Mouse (Mus musculus): Measurements from ENCODE around the gene Hist2h2ac.
"Not testable (repeated sequence)": the region's sequence is repeated elsewhere in the genome, so short reads cannot be mapped to it uniquely, and the experiment has no call there.

The Hist2h2ac gene

DNA sequence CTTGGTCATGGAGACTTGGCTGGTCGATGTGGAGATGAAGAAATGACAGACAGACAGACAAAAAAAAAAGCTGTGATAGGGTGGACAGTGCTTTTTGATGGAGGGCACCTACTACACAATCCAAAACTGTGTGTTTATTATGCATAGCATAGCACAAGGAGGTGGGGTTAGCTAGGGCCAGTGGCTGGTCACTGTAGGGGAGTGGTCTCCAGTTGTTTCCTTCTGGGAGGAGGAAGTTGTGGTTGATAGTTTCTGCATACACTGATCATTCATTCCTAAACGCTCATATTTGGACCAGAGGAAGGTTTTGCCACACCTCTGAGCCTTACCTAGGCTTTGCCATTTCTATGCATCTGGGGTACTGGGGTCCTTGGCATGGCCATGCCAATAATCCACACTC is 9.7 kb upstream of the Hist2h2ac start:
- no peak for DNase-seq (ENCODE audit: extremely low spot score, low spot score)

DNA sequence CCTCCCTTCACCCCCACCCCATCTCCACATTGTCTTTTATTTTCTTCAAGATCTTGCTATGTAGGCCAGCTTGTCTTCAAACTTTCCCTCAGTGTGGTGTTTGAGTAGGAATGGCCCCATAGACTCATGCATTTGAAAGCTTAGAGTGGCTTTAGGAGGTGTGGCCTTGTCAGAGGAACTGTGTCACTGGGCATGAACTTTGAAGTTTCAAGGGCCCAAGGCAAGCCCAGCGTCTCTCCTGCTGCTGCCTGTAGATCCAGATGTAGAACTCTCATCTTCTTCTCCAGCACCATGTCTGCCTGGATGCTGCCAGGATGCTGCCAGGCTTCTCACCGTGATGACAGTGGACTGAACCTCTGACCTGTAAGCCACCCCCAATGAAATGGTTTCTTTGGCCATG is 8.1 kb upstream of the Hist2h2ac start:
- no peak for DNase-seq (ENCODE audit: extremely low spot score, low spot score)

DNA sequence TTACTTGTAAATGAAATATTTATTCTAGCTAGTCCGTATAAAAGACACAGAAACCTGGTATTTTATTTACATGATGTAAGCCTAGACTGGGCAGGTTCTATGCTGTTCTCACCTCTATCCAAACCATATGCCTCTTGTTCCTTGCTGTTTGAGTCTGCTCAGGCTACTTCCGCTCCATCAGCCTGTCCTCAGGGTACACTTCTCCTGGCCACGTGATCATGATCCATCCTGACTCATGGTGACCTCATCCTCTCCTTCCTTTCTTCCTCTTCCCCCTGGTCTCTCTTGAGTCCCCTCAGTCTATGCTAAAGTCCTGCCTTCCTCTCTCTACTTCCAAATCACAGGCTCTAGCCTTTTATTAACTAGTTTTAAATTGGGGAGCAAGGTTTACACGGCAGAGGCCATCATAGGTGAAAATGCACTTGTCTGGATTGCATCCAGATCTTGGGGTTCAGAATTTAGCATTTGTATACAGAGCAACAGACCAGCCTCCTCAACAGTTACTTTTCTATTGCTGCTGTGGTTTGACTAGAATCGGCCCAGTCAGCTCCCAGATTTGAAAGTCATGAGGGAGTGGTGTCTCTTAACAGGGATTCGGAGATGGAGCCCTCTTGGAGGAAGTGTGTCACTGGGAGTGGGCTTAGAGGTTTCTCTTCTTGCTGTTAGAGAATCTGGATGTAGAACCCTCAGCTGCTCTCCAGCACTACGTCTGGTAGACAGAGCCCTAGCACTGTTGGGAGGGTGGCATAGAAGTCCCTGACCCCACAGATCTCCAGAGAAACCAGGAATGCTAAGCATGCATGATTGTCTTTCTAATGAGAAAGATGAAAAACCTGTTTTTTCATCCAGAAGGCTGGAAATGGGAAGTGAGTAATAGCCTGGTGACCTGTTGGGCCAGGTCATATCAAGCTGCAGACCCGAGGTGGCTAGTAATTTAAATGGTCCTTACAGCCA is 6.3 kb upstream of the Hist2h2ac start:
- no peak for DNase-seq (ENCODE audit: extremely low spot score, low spot score)

DNA sequence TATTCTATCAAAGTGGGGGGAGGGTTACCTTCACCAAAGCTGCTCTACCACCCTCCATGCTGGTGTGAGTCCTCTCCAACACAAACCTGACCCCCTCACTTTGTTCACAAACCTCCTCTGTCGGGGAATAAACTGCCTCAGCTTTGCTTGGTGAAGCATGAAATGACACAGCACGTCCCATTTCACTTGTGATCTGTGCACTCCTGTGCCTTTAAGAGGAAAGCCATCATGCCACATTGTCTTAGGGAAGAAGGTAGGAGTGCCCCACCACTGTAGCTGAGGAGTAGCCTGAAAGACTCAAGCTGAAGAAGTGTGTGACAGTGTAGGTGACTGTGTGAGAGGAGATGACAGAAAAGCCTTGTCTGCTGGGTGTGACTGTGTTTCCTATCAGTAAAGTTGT is 4.7 kb upstream of the Hist2h2ac start:
- no peak for DNase-seq (ENCODE audit: extremely low spot score, low spot score)

DNA sequence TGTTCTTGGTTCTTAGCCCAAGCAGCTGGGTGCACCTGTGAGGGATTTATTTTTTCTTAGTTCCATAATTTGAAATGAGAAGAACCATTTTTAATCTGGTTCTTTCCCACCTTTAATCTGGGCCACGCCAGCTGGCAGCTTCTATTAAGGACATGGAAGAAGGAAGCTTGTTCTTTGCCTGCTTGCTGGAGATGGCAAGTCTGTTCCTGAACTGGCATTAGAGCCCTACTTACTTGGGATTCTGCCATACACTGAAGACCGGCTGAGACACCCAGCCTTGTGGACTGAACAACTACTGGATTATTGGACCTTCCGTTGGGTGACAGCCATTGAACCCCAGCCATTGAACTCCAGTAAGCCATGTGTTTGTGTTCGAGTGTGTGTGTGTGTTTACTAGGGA is 2.1 kb upstream of the Hist2h2ac start:
- no peak for DNase-seq (ENCODE audit: extremely low spot score, low spot score)

DNA sequence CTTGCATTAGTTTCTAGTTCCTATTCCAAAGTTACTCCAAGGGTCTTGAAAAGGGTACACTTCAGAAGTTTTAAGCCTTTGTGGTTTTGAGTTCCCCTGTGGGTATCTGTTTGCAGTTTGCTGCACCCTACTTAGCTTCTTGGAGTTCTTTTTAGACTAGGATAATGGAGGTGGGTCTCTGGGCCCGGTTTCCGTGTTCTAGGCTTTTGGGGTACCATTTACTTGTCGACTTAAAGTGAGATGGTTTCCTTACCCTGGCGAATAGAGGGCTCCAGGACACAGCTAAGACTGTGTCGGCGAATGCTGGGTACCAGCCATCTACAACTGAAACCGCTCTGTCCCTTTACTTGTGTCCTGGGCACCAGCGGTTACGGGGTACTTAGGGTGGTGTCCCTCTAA is 959 bp upstream of the Hist2h2ac start:
- DNase-seq (ENCODE audit: extremely low spot score, low spot score) = no peak

DNA sequence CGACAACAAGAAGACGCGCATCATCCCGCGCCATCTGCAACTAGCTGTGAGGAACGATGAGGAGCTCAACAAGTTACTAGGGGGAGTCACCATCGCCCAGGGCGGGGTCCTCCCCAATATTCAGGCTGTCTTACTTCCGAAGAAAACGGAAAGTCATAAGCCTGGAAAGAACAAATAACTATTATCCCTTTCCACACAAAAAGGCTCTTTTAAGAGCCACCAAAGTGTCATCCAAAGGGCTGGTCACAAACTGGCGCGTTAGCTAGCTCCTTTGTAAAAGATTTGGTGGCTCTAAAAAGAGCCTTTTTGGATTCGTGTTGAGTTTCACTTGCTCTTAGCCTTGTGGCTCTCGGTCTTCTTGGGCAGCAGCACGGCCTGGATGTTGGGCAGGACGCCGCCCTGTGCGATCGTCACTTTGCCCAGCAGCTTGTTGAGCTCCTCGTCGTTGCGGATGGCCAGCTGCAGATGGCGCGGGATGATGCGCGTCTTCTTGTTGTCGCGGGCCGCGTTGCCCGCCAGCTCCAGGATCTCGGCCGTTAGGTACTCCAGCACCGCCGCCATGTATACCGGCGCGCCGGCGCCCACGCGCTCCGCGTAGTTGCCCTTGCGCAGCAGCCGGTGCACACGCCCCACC is 432 bp downstream of the Hist2h2ac start:
- not testable (repeated sequence) for DNase-seq (ENCODE audit: extremely low spot score, low spot score)

DNA sequence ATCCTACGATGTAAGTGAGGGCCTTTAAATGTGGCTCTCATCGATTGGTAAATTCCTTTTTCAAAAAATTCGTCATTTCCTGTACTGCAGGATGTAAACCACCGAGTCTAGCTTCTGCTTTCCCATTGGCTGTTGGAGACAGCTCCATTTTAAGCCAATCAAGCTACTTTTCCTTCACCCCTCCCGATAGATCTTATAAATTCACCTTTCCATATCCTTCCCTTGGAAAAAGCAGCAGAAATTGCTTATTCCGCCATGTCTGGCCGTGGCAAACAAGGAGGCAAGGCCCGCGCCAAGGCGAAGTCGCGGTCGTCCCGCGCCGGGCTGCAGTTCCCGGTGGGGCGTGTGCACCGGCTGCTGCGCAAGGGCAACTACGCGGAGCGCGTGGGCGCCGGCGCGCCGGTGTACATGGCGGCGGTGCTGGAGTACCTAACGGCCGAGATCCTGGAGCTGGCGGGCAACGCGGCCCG is 984 bp downstream of the Hist2h2ac start, which contains the start of the genes Bola1 and Hist2h2ab:
Gene Bola1 (minus strand): TSS at position 49 of the 470 bp plus-strand sequence.
Gene Hist2h2ab (plus strand): TSS at position 205 of the 470 bp plus-strand sequence.
- DNase-seq (ENCODE audit: extremely low spot score, low spot score) = peak; percentile 82

DNA sequence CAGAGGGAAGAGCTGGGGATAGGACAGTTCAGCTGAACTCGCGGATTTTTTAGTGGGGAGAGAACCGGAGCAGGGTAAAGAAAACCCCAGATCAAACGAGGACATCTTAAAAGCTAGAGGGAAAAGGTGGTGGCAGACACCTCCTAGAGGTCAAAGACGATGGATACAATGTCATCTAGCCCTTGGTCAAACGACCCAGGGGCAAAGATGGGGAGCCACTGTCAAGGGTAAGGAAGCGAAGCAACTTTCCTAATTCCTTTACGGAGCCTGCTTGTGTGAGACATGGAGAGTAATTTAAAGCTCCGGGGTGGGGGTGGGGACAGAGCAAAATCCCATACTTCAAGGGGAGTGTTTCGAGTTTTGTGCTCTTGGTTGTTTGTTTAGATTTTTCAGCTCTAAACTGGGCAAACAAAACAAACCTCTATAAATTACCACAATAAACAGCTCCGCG is 1.5 kb downstream of the Hist2h2ac start:
- DNase-seq (ENCODE audit: extremely low spot score, low spot score) = peak; percentile 61

DNA sequence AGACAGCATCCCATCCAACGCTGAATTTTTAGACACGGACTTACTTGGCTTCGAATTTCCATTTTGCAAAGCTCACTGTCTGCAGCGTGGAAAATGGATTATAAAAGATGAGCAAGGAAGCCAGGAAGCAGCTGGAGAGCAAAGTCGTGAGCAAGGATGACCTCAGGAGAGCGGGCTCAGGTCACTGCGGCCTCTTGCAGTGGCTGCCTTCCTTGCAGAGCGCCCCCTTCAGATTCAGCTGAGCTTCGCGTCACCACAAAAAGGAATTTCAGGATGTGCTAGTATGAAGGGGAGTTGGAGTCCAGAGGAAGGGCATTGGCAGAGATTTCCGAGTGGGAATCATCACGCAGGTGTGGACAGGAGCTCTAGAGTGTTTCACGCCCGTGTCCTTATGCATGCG is 11.4 kb downstream of the Hist2h2ac start:
- DNase-seq (ENCODE audit: extremely low spot score, low spot score) = peak; percentile 24

DNA sequence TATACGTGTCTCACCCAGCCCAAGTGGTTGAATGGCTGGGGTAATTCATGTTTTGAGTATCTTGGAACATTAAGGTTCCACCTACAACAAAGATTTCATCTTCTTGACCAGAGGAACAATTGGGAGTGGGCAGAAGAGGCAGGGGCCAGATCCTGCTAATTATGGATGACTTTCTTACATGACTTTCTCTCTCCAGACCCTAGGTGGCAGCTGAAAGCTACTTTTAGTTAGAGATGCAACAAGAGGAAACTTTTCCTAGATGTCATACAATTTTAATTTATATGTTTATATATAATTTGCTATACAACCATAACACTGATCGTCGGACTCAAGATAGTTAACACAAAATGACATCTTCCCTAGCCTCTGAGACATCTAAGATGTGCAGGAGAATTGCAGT is 12.9 kb downstream of the Hist2h2ac start:
- DNase-seq (ENCODE audit: extremely low spot score, low spot score) = no peak

DNA sequence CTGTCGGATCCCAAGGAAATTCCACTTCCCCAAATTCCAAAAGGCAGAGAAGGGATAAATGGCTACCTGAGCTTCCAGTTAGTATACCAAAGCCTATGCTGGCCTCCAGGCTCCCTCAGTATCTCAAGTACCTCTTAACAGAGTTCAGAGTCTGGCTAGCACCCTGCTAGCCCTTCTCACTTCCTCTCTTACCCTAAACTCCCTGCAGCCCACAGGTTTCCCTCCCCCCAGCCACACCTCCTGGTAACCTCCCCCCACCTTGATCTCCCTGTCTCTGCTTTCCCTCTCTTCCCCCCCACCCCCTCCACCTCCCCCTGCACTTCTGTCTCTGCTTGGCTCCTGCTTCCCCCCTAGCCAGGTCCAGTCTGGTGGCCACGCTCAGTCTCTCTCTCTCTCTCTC is 20.9 kb downstream of the Hist2h2ac start:
- DNase-seq (ENCODE audit: extremely low spot score, low spot score) = no peak

DNA sequence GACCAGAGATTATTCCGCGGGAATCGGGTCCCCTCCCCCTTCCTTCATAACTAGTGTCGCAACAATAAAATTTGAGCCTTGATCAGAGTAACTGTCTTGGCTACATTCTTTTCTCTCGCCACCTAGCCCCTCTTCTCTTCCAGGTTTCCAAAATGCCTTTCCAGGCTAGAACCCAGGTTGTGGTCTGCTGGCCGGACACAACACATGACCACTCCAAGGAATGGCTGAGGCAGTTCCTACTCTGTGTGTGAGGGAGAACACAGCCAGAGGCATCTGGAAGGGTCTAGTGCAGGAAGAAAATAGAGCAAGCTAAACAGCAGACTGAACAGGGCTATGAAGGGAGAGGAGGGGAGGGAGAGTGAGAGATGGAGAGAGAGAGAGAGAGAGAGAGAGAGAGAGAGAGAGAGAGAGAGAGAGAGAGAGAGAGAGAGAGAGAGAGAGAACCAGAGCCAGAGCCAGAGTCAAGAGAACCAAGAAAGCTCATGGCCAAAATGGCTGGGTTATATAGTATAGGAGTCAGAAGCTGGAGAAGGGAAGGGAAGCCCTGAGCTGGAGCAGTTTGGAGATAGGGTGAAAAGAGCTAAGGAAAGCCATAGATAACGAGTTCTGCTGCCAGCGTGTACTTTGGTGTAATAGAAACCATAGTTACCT is 22.0 kb downstream of the Hist2h2ac start:
- not testable (repeated sequence) for DNase-seq (ENCODE audit: extremely low spot score, low spot score)

DNA sequence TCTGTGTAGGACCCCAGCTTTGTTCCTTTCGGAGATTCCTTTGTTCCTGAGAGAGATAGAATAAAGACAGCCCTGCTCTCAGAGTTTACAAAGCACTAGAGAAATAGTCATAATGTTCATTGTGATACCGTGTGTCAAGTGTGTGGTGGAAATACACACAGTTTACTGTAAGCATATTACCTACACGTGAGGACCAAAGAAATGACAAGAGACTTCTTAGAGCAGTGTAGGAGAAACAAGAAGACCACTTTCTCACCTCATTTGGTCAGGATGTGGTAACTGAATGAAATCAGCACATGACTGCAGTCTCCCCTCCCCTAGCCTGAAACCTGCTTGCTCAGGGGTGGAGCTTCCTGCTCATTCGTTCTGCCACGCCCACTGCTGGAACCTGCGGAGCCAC is 22.5 kb downstream of the Hist2h2ac start:
- no peak for DNase-seq (ENCODE audit: extremely low spot score, low spot score)

DNA sequence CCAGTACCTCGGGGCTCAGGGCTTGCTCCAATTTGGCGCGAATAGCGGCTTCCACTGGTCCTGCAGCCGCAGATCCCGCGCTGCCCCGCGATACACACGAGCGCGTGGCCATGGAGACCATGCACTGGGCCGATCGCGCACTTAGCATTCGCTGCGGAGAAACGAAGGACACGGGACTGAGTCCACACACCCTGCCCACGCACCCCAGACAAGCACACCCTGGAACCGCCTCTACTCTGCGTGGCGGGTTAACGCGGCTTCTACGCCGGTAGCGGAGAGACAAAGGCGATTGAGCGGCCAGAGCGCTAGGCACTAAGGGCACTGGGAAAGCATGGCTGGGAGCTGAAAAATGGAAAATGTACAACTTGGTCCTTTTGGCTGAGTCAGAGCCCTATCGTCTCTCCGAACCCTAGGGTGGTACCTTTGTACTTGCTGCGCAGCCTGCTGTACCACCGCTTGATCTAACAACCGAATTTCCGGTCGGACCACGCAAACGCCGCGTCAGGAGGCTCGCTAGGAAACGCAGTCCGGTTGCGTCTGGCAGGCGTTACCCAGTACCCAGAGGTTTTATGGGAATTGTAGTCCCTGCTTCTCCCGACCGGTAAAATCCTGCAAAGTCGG is 23.4 kb downstream of the Hist2h2ac start:
- peak; percentile 84 for DNase-seq (ENCODE audit: extremely low spot score, low spot score)

DNA sequence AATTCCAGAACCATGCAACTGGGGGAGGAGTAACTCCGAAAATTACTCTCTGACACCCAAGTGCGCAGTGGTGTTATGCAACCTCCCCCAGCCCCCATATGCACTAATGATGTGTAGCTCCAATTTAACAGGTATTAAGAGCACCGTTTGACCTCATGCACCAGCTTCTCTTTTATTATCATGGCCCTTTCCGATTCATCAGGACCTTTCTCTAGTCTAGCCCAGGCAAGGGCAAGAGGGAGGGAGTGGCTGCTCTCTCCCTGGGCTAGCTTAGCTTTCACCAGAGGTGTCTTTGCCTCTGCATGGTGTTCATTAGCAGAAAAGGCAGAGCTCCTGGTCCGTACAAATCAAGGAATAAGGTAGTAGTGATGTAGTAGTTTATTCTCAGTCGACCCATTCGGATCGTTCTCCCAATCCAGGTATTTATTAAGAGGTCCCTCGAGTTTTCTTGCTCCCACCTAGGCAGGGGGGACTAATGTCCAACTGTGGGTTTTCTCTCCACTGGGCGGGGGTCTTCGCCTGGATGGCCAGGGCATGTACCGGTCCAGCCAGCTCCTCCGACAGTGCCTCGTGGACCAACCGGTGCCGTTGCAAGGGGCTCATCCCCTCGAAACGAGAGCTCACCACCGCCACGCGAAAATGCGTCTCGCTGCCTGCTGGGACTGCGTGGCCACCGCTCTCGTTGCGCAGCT is 24.1 kb downstream of the Hist2h2ac start:
- DNase-seq (ENCODE audit: extremely low spot score, low spot score) = no peak

DNA sequence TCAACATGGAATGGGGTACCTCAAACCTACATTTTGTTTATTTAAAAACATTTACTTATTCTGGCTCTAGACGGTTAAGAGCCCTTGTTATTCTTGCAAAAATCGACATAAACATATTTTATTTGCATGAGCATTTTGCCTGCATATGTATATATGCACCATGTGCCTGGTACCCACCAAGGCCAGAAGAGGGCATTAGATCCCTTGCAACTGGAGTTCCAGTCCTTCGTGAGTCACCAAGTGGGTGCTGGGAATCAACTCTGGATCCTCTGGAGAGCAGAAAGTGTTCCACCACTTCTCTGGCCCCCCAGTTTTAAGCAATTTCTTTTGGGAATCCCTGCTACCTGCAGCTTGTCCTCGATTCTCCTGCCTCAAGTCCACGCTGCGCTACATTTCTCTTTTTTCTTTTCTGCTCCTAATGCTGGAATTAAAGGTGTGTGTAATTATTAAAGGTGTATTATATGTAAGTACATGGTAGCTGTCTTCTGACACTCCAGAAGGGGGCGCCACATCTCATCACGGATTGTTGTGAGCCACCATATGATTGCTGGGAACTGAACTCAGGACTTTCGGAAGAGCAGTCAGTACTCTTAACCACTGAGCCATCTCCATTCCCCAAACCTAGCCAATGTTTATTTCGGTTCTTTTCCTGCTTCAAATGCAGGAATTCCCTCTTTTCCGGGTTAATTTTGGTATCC is 24.9 kb downstream of the Hist2h2ac start:
- no peak for DNase-seq (ENCODE audit: extremely low spot score, low spot score)

DNA sequence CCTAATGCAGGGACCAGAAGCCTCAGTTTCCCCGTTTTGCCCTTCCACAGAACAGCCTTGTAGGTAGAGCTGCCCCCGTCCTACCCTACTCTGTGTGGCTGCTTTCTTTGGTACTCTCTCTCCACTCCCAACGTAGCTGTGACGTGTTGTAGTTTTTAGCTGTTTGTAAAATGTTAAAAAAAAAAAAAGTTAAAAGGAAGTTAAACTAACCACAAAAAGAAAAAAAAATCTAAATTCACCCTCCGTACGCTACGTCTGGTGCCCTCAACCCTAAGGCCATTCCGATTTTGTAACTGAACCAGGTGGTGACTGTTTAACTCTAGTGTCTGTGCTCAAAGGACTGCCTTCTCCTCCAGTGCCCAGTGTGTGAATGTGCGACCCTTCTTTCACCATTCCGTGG is 25.7 kb downstream of the Hist2h2ac start:
- no peak for DNase-seq (ENCODE audit: extremely low spot score, low spot score)

DNA sequence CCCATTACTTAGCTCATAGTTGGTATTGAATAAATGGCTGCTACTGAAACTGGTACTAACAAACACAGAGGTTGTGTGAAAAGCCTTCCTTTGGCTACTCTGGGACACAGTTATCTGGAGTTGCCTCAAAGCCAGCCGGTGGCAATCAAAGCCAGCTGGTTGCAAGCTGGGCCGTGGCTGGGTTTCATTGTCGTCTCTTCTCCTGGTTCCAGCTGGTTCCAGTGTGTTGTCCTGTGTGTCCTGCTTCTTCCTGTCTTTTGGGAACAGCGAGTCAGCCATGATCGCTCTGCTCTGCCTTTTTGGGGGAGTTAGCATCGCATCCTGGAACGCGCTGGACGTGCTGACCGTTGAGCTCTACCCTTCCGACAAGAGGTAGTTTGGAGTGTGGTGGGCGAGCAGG is 27.7 kb downstream of the Hist2h2ac start:
- no peak for DNase-seq (ENCODE audit: extremely low spot score, low spot score)

DNA sequence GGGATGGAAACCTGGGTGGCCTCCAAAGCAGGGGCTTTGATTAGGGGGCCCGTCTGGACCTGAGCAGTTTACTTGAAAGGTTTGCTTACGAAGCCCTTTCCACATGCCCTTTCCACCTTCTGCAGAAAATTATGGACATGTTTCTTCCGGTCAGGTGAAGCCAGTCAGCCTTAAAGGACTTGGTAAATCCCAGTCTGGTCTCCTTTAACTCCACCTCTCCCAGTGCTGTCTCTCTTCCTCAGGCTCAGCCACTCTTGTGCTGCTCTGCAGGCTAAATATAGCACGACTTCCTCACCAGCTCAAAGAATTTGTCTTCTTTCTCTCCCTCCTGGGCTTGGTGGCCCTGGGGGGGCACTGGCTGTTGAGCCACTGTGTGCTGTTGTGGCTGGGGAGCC is 38.3 kb downstream of the Hist2h2ac start:
- no peak for DNase-seq (ENCODE audit: extremely low spot score, low spot score)
